Mouse (Mus musculus) MEL (cell line): ENCODE measurements around the gene Rnf185. TPM values are rescaled to one million over a fixed set of nuclear protein-coding genes. Genes with fewer than 3 reads are reported as not detected.

Experiments used
- DNase-seq: peaks from one replicate; pipeline ENCODE4 v3.0.0; 2011; ENCODE audit warnings: low read depth, low spot score
- H3K27ac ChIP-seq: 2 replicates; pipeline ENCODE4 v1.5.1; 2012; ENCODE audit warnings: low read depth, mild to moderate bottlenecking, control low read depth, low read length, moderate library complexity; ENCODE audit not compliant: control insufficient read depth
- H3K27me3 ChIP-seq, 2 experiments: fragments of 150-350 bp in 1 of 2; sonication (generic) in 1 of 2; 2 replicates each; pipeline ENCODE4 v1.6.1; 2012; ENCODE audit warnings: low read length in 2 of 2, mild to moderate bottlenecking in 2 of 2, improper control_type of control experiment in 1 of 2, moderate library complexity in 1 of 2; ENCODE audit not compliant: insufficient read depth in 2 of 2, control insufficient read depth in 1 of 2
- H3K36me3 ChIP-seq, 2 experiments: 2 replicates each; pipeline ENCODE4 v1.6.1; 2012 to 2014; ENCODE audit warnings: low read length in 2 of 2, improper control_type of control experiment in 1 of 2, inconsistent platforms in 1 of 2, mild to moderate bottlenecking in 1 of 2; ENCODE audit not compliant: insufficient read depth in 2 of 2, control insufficient read depth in 1 of 2
- H3K4me1 ChIP-seq, 2 experiments: fragments of 150-350 bp in 1 of 2; sonication (generic) in 1 of 2; 2 replicates each; pipeline ENCODE4 v1.6.1; 2012; ENCODE audit warnings: low read length in 2 of 2, improper control_type of control experiment in 1 of 2, mild to moderate bottlenecking in 1 of 2; ENCODE audit not compliant: insufficient read depth in 2 of 2, control insufficient read depth in 1 of 2
- H3K4me3 ChIP-seq, 2 experiments: fragments of 150-350 bp in 1 of 2; sonication (generic) in 1 of 2; 2 replicates each; pipeline ENCODE4 v1.5.1; 2012; ENCODE audit warnings: low read depth in 2 of 2, low read length in 2 of 2, mild to moderate bottlenecking in 2 of 2, moderate library complexity in 2 of 2, control low read depth in 1 of 2, improper control_type of control experiment in 1 of 2; ENCODE audit not compliant: control insufficient read depth in 1 of 2, insufficient read depth in 1 of 2
- H3K79me2 ChIP-seq: 2 replicates; pipeline ENCODE4 v1.6.1; 2012; ENCODE audit warnings: mild to moderate bottlenecking, low read length, moderate library complexity; ENCODE audit not compliant: control insufficient read depth, poor library complexity, insufficient read depth
- H3K9ac ChIP-seq: 2 replicates; pipeline ENCODE4 v1.6.1; 2012; ENCODE audit warnings: low read depth, mild to moderate bottlenecking, control low read depth, low read length, moderate library complexity; ENCODE audit not compliant: control insufficient read depth, poor library complexity, severe bottlenecking
- H3K9me3 ChIP-seq: fragments of 150-350 bp; sonication (generic); replicated peaks from 2 replicates; pipeline ENCODE4 v1.6.1; 2012; ENCODE audit warnings: mild to moderate bottlenecking, low read length, improper control_type of control experiment, moderate library complexity; ENCODE audit not compliant: insufficient read depth
- BHLHE40 ChIP-seq: IDR thresholded peaks from 2 replicates; pipeline ENCODE4 v1.6.1; 2012; ENCODE audit warnings: low read depth, mild to moderate bottlenecking, inconsistent platforms, low read length, improper control_type of control experiment, borderline replicate concordance
- CHD1 ChIP-seq: IDR thresholded peaks from 2 replicates; pipeline ENCODE4 v1.6.1; 2012; ENCODE audit warnings: low read depth, mild to moderate bottlenecking, inconsistent platforms, low read length, improper control_type of control experiment
- CTCF ChIP-seq, 3 experiments: IDR thresholded peaks in 2 of 3; conservative IDR thresholded peaks in 1 of 3; 2 replicates each; pipeline ENCODE4 v1.5.1; 2011 to 2012; ENCODE audit warnings: low read length in 3 of 3, low read depth in 2 of 3, mild to moderate bottlenecking in 2 of 3, improper control_type of control experiment in 1 of 3, inconsistent platforms in 1 of 3, mixed read lengths in 1 of 3, moderate library complexity in 1 of 3; ENCODE audit not compliant: control insufficient read depth in 1 of 3, insufficient read depth in 1 of 3, poor library complexity in 1 of 3, severe bottlenecking in 1 of 3
- E2F4 ChIP-seq: IDR thresholded peaks from 2 replicates; pipeline ENCODE4 v1.6.1; 2011; ENCODE audit warnings: low read depth, low read length, improper control_type of control experiment, borderline replicate concordance
- ELF1 ChIP-seq: IDR thresholded peaks from 2 replicates; pipeline ENCODE4 v1.6.1; 2014; ENCODE audit warnings: low read depth, mild to moderate bottlenecking, inconsistent platforms, low read length, improper control_type of control experiment, moderate library complexity
- EP300 ChIP-seq, 2 experiments: IDR thresholded peaks; 2 replicates each; pipeline ENCODE4 v1.6.1; 2011; ENCODE audit warnings: improper control_type of control experiment in 2 of 2, low read length in 2 of 2, low read depth in 1 of 2, mild to moderate bottlenecking in 1 of 2
- GATA1 ChIP-seq: IDR thresholded peaks from 2 replicates; pipeline ENCODE4 v1.6.1; 2011; ENCODE audit warnings: low read depth, low read length, improper control_type of control experiment
- HCFC1 ChIP-seq: IDR thresholded peaks from 2 replicates; pipeline ENCODE4 v1.6.1; 2012; ENCODE audit warnings: low read depth, mild to moderate bottlenecking, inconsistent platforms, low read length, improper control_type of control experiment, moderate library complexity
- KAT2A ChIP-seq: conservative IDR thresholded peaks from 2 replicates; pipeline ENCODE4 v1.6.1; 2012; ENCODE audit warnings: low read depth, low read length, improper control_type of control experiment, inconsistent platforms
- MAFK ChIP-seq: IDR thresholded peaks from 2 replicates; pipeline ENCODE4 v1.6.1; 2011; ENCODE audit warnings: low read depth, mild to moderate bottlenecking, low read length, improper control_type of control experiment, borderline replicate concordance
- MAX ChIP-seq: IDR thresholded peaks from 2 replicates; pipeline ENCODE4 v1.6.1; 2011; ENCODE audit warnings: low read length, improper control_type of control experiment
- MEF2A ChIP-seq: IDR thresholded peaks from 2 replicates; pipeline ENCODE4 v1.6.1; 2014; ENCODE audit warnings: low read depth, mild to moderate bottlenecking, inconsistent platforms, low read length, improper control_type of control experiment; ENCODE audit not compliant: poor library complexity, insufficient replicate concordance, severe bottlenecking; ENCODE audit errors: extremely low read depth
- MXI1 ChIP-seq: IDR thresholded peaks from 2 replicates; pipeline ENCODE4 v1.6.1; 2011; ENCODE audit warnings: mild to moderate bottlenecking, low read depth, low read length, improper control_type of control experiment
- MYB ChIP-seq: IDR thresholded peaks from 2 replicates; pipeline ENCODE4 v1.6.1; 2011; ENCODE audit warnings: mild to moderate bottlenecking, low read depth, low read length, improper control_type of control experiment
- MYC ChIP-seq: IDR thresholded peaks from 2 replicates; pipeline ENCODE4 v1.6.1; 2011; ENCODE audit warnings: low read depth, mild to moderate bottlenecking, low read length, improper control_type of control experiment, moderate library complexity
- POLR2A ChIP-seq, 2 experiments: IDR thresholded peaks; 2 replicates each; pipeline ENCODE4 v1.6.1; 2011 to 2012; ENCODE audit warnings: low read length in 2 of 2, mild to moderate bottlenecking in 2 of 2, control low read depth in 1 of 2, improper control_type of control experiment in 1 of 2, low read depth in 1 of 2, moderate library complexity in 1 of 2; ENCODE audit not compliant: control insufficient read depth in 1 of 2, insufficient read depth in 1 of 2, poor library complexity in 1 of 2
- POLR2AphosphoS2 ChIP-seq: IDR thresholded peaks from 2 replicates; pipeline ENCODE4 v1.6.1; 2011; ENCODE audit warnings: low read length, improper control_type of control experiment
- RAD21 ChIP-seq: IDR thresholded peaks from 2 replicates; pipeline ENCODE4 v1.6.1; 2011; ENCODE audit warnings: mild to moderate bottlenecking, low read depth, low read length, improper control_type of control experiment
- RCOR1 ChIP-seq: IDR thresholded peaks from 2 replicates; pipeline ENCODE4 v1.6.1; 2012; ENCODE audit warnings: low read depth, mild to moderate bottlenecking, inconsistent platforms, low read length, improper control_type of control experiment
- SMC3 ChIP-seq: IDR thresholded peaks from 2 replicates; pipeline ENCODE4 v1.6.1; 2011; ENCODE audit warnings: low read depth, low read length, improper control_type of control experiment
- TAL1 ChIP-seq: IDR thresholded peaks from 2 replicates; pipeline ENCODE4 v1.6.1; 2012; ENCODE audit warnings: mild to moderate bottlenecking, inconsistent platforms, low read length, moderate library complexity, mixed read lengths
- TBP ChIP-seq: IDR thresholded peaks from 2 replicates; pipeline ENCODE4 v1.8.0; 2011; ENCODE audit warnings: low read depth, low read length, improper control_type of control experiment
- TCF12 ChIP-seq: IDR thresholded peaks from 2 replicates; pipeline ENCODE4 v1.6.1; 2014; ENCODE audit warnings: low read depth, mild to moderate bottlenecking, inconsistent platforms, low read length, improper control_type of control experiment, moderate library complexity
- UBTF ChIP-seq: IDR thresholded peaks from 2 replicates; pipeline ENCODE4 v1.6.1; 2012; ENCODE audit warnings: low read depth, mild to moderate bottlenecking, inconsistent platforms, low read length, improper control_type of control experiment, moderate library complexity, borderline replicate concordance; ENCODE audit not compliant: insufficient read depth
- USF1 ChIP-seq: IDR thresholded peaks from 2 replicates; pipeline ENCODE4 v1.6.1; 2014; ENCODE audit warnings: low read depth, mild to moderate bottlenecking, inconsistent platforms, low read length, improper control_type of control experiment, moderate library complexity
- USF2 ChIP-seq, 2 experiments: IDR thresholded peaks; 2 replicates each; pipeline ENCODE4 v1.6.1; 2011 to 2012; ENCODE audit warnings: improper control_type of control experiment in 2 of 2, low read length in 2 of 2, borderline replicate concordance in 1 of 2, inconsistent platforms in 1 of 2, low read depth in 1 of 2, mild to moderate bottlenecking in 1 of 2; ENCODE audit not compliant: insufficient read depth in 1 of 2
- ZKSCAN1 ChIP-seq: IDR thresholded peaks from 2 replicates; pipeline ENCODE4 v1.6.1; 2012; ENCODE audit warnings: low read depth, mild to moderate bottlenecking, inconsistent platforms, low read length, improper control_type of control experiment, moderate library complexity
- ZMIZ1 ChIP-seq: IDR thresholded peaks from 2 replicates; pipeline ENCODE4 v1.6.1; 2012; ENCODE audit warnings: low read depth, mild to moderate bottlenecking, inconsistent platforms, low read length, improper control_type of control experiment, moderate library complexity
- ZNF384 ChIP-seq: IDR thresholded peaks from 2 replicates; pipeline ENCODE4 v1.6.1; 2012; ENCODE audit warnings: low read depth, mild to moderate bottlenecking, inconsistent platforms, low read length, improper control_type of control experiment
- polyA plus RNA-seq, 2 experiments: library from polyadenylated mRNA; stranded (reverse) in 1 of 2; unstranded in 1 of 2; fragments of >175 nt in 1 of 2; fragments of >200 nt in 1 of 2; gene quantifications; 2 replicates each; pipeline versions ENCODE4 v1.2.1 to v1.2.4; 2012; ENCODE audit warnings: low replicate concordance in 2 of 2, low read depth in 1 of 2; ENCODE audit not compliant: insufficient read length in 2 of 2, insufficient read depth in 1 of 2, missing spikeins in 1 of 2
- total RNA-seq: library from RNA; depleted of rRNA; stranded (reverse); fragments of 300-350 nt; gene quantifications from 2 replicates; pipeline ENCODE4 v1.2.3, GENCODE M21; 2012

Gene Rnf185
- total and polyA plus RNA-seq, 3 experiments: 9.9 to 13.8 TPM; not detected in 1

GRCm38 (mm10) chr11:3442677-3443076 is 9.5 kb downstream of the Rnf185 start:
- DNase-seq: no peak
- no peak overlapping the region for H3K4me3 ChIP-seq
- H3K79me2 ChIP-seq: no peaks in the 10 kb centered on the region

GRCm38 (mm10) chr11:3441696-3442443 is 10.3 kb downstream of the Rnf185 start:
- Histone ChIP-seq H3K9ac (no peak overlapping the region), H3K27ac (no peak overlapping the region)
- TF ChIP-seq MYC (no peak), POLR2A (IDR thresholded peaks at IDR 0.05; ENCODE audit: control insufficient read depth in 1 of 2, insufficient read depth in 1 of 2, low read depth in 1 of 2, low read length in 2 of 2, poor library complexity in 1 of 2) (no peak), ZMIZ1 (no peak), UBTF (no peak), E2F4 (no peak), ELF1 (no peak), GATA1 (no peak), MYB (no peak), MAX (peak; percentile 23; the same call in 1 of the 2 replicates), MEF2A (no peak), TAL1 (no peak), ZKSCAN1 (no peak), USF2 (IDR thresholded peaks at IDR 0.05; ENCODE audit: borderline replicate concordance in 1 of 2, insufficient read depth in 1 of 2, low read depth in 1 of 2, low read length in 2 of 2) (0 out of 4 replicates have a peak, but pooled peaks of 1 of the 2 experiments have one; percentile 34), CTCF (IDR thresholded peaks at IDR 0.05 in 2 of 3, conservative IDR thresholded peaks at IDR 0.05 in 1 of 3; ENCODE audit: control insufficient read depth in 1 of 3, insufficient read depth in 1 of 3, low read depth in 2 of 3, low read length in 3 of 3, poor library complexity in 1 of 3, severe bottlenecking in 1 of 3) (no peak), RCOR1 (no peak), ZNF384 (peak; percentile 43), RAD21 (no peak), MXI1 (peak; percentile 60; the same call in 1 of the 2 replicates), EP300 (IDR thresholded peaks at IDR 0.05; ENCODE audit: low read depth in 1 of 2, low read length in 2 of 2) (no peak), USF1 (peak; percentile 84), SMC3 (no peak), TCF12 (no peak), TBP (no peak), BHLHE40 (no peak), CHD1 (no peak), MAFK (no peak), HCFC1 (no peak)

More at GRCm38 (mm10) chr11:3442677-3443076, 9.5 kb downstream of the Rnf185 start:
- no peaks in the 10 kb centered on the region for H3K9me3 ChIP-seq
- TF ChIP-seq POLR2AphosphoS2 (no peak), MYB (no peak), CTCF (IDR thresholded peaks at IDR 0.05 in 2 of 3, conservative IDR thresholded peaks at IDR 0.05 in 1 of 3; ENCODE audit: control insufficient read depth in 1 of 3, insufficient read depth in 1 of 3, low read depth in 2 of 3, low read length in 3 of 3, poor library complexity in 1 of 3, severe bottlenecking in 1 of 3) (no peak), KAT2A (no peak), POLR2A (IDR thresholded peaks at IDR 0.05; ENCODE audit: control insufficient read depth in 1 of 2, insufficient read depth in 1 of 2, low read depth in 1 of 2, low read length in 2 of 2, poor library complexity in 1 of 2) (no peak), GATA1 (no peak)
- H3K4me1 ChIP-seq: peaks cover 0 to 9% of the 10 kb centered on the region in 2 experiments; a peak in 2 of 4 replicates
- no peak overlapping the region for H3K27ac ChIP-seq
- no peak overlapping the region for H3K9ac ChIP-seq
- H3K27me3 ChIP-seq: no peaks in the 10 kb centered on the region
- H3K36me3 ChIP-seq: peaks cover 0 to 6% of the 10 kb centered on the region in 2 experiments; a peak in 1 of 4 replicates

More at GRCm38 (mm10) chr11:3441696-3442443, 10.3 kb downstream of the Rnf185 start:
- Histone ChIP-seq H3K4me1 (peaks cover 0 to 9% of the 10 kb centered on the region in 2 experiments; a peak in 2 of 4 replicates), H3K4me3 (no peak overlapping the region), H3K36me3 (peaks cover 0 to 6% of the 10 kb centered on the region in 2 experiments; a peak in 1 of 4 replicates), H3K9me3 (no peaks in the 10 kb centered on the region), H3K27me3 (no peaks in the 10 kb centered on the region), H3K79me2 (no peaks in the 10 kb centered on the region)
- DNase-seq: no peak
